Mouse (Mus musculus): ENCODE measurements at regions not wholly inside any gene's neighbourhood (a gene's known extent, or its start where the extent isn't known, plus 50 kb on each side); places are given as distances from the start of the nearest gene placed in this dataset.

DNA sequence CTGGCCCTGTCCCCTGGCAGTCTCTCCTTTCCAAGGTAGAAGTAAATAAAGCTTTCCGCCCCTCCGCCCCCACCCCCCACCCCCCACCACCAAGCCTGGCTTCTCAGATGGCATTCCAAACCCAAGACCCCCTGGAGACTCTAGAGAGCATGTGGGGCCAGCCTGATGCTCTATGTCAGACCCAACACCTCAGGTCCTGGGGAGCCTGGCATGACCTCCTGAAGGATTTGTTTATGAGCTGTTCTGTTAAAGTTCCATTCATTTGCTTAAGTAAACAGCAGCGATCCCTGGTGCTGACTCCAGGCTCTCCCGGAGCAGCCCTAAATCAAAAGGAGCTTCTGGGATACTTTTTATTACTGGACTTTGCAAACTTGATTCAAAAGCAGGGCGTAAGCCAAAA lies 137.3 kb upstream of the Hs3st3a1 start:
- no peak overlapping the region for H3K9ac ChIP-seq
- H3K36me3 ChIP-seq = no peaks in the 10 kb centered on the region
- WGBS (ENCODE audit: insufficient replicate concordance) = 27% methylated on average over 5 of the region's 5 CpGs
- no peak overlapping the region for H3K4me3 ChIP-seq (replicated peaks)
- H3K9me3 ChIP-seq (replicated peaks) = no peaks in the 10 kb centered on the region
- no peak overlapping the region for H3K4me2 ChIP-seq
- no peaks in the 10 kb centered on the region for H3K4me1 ChIP-seq (replicated peaks)
- ATAC-seq (ENCODE audit: low read depth) (no peak), DNase-seq (no peak)
- no peak overlapping the region for H3K27ac ChIP-seq
- H3K27me3 ChIP-seq = no peaks in the 10 kb centered on the region

DNA sequence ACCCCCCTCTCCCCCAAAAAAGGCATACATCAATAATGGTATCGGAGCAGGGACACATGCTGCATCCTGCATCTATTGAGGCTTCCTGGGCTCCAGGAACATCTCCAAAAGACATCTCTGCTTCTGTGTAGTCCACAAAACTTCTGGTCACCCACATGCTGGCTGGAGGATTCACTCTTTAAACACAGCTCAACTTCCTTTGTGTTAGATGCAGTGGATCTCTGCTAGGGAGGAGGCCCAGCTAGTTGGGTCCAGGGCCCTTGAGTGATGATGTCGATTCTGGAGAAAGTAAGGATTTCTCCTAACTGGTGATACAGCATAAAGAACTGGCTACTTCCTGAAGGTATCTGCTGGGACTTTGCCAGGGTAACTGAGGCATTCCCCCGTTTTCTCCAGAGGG lies 146.9 kb upstream of the Hs3st3a1 start:
- ATAC-seq (ENCODE audit: low read depth) = no peak

DNA sequence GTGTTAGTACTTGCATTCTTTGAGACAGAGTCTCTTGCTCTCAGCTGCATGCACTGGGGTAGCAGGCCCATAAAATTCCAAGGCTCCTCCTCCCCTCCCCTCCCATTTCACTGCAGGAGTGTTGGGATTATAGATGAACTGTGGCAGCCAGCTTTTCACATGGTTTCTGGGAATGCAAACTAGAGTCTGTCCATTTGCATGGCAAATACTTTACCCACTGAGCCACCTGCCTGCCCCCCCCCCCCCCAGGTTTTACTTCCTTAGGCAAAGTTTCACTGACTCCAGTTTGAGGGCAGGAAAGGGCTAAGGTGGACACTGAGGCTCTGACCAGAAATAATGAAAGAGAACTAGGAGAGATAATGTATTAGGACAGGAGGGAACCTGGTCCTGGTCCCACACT lies 147.6 kb upstream of the Hs3st3a1 start:
- Histone ChIP-seq H3K9me3 (replicated peaks) (no peaks in the 10 kb centered on the region), H3K27me3 (no peaks in the 10 kb centered on the region), H3K4me2 (no peak overlapping the region), H3K4me1 (replicated peaks) (no peaks in the 10 kb centered on the region), H3K27ac (no peak overlapping the region), H3K36me3 (no peaks in the 10 kb centered on the region), H3K4me3 (replicated peaks) (no peak overlapping the region), H3K9ac (no peak overlapping the region)
- ATAC-seq (ENCODE audit: low read depth) (no peak), DNase-seq (no peak)

More for the DNA sequence above, 146.9 kb upstream of the Hs3st3a1 start:
- Histone ChIP-seq H3K27me3 (no peaks in the 10 kb centered on the region), H3K4me1 (replicated peaks) (no peaks in the 10 kb centered on the region), H3K36me3 (no peaks in the 10 kb centered on the region), H3K9me3 (replicated peaks) (no peaks in the 10 kb centered on the region), H3K4me3 (replicated peaks) (no peak overlapping the region), H3K27ac (no peak overlapping the region), H3K9ac (no peak overlapping the region), H3K4me2 (no peak overlapping the region)
- DNase-seq = no peak
- WGBS (ENCODE audit: insufficient replicate concordance) = 63% methylated on average over 3 of the region's 3 CpGs

DNA sequence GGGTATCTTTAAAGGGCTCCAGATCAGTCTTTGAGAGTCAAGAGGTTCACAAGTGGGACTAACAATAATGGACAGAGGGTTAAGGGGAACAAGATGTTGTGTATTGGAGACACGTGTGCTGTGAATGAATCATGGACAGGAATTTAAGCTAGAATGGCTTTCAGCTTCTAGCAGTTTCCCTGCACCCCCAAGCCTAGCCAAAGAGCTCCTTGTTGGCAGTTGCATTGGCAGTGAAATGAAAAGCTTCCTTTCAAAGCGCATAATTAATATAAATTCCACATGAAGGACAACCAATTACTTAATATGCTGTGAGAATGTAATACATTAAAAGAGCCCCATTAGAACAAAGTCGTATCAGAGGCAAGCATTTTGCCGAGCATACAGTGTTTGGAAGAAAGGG lies 153.4 kb upstream of the Hs3st3a1 start:
- 56% methylated on average over 4 of the region's 4 CpGs for WGBS (ENCODE audit: insufficient replicate concordance)
- no peak overlapping the region for H3K4me3 ChIP-seq (replicated peaks)
- no peak overlapping the region for H3K27ac ChIP-seq
- no peak overlapping the region for H3K4me2 ChIP-seq
- no peaks in the 10 kb centered on the region for H3K27me3 ChIP-seq
- H3K36me3 ChIP-seq = no peaks in the 10 kb centered on the region
- H3K9ac ChIP-seq = no peak overlapping the region
- ATAC-seq (ENCODE audit: low read depth) (no peak), DNase-seq (no peak)
- no peaks in the 10 kb centered on the region for H3K4me1 ChIP-seq (replicated peaks)
- H3K9me3 ChIP-seq (replicated peaks) = no peaks in the 10 kb centered on the region

DNA sequence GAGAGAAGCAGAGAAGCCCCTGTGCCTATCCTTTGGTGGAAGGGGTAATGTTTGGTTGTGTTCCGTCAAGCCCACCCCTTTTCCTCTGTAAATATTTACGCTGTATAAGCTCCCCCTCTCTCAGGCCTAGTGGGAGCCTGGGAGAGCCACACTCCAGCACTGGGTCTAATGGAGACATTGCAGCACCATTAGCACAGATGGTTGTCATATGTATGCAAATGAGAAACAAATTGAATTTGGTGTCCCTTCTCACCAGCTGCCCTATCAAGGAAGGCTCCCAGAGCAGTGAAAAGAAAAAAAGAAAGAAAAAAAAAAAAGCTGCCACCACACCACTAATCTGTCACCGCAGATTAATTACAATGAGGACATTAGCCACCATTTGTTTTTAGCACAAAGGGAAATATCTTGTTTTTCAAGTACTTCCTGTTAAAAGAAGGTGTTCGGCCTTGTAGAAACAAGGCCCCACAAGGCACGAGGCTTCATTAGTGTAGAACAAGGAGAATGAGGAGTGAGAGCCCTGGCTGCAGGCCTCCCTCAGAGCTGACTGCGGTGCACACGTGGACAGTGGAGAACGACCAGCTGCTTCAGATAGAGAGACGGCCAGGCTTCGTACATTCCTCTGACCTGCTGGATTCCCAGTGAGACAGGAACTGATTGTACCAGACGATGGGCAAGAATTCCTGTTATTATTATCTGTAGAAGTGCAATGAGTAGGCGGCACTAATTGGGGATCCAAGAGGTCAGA lies 156.7 kb upstream of the Hs3st3a1 start:
- WGBS (ENCODE audit: insufficient replicate concordance) = 50% methylated on average over 12 of the region's 12 CpGs
- H3K9me3 ChIP-seq (replicated peaks) = no peaks in the 10 kb centered on the region
- H3K4me3 ChIP-seq (replicated peaks) = no peak overlapping the region
- no peak for DNase-seq
- H3K36me3 ChIP-seq = no peaks in the 10 kb centered on the region
- no peak overlapping the region for H3K27ac ChIP-seq
- H3K4me1 ChIP-seq (replicated peaks) = no peaks in the 10 kb centered on the region
- no peak overlapping the region for H3K4me2 ChIP-seq
- no peak overlapping the region for H3K9ac ChIP-seq
- no peaks in the 10 kb centered on the region for H3K27me3 ChIP-seq
- ATAC-seq (ENCODE audit: low read depth) = no peak

DNA sequence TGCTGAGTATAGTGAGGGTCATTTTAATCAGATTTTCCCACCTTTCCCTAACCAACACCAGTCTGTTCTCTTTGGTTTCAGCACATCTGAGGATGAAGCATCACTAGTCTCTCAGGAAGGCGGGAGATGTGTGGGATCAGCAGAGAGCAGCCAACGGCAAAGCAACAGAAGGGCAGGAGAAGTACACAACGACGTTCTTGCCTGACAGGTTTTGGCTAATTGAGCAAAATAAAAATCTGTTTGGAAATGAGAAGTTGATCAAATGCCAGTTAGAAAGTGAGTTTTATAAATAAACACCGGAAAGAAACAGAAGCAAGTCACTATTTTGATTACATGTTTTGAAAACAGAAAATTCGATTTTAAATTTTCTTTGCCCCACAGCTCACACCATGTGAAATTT lies 161.4 kb upstream of the Hs3st3a1 start:
- WGBS (ENCODE audit: insufficient replicate concordance) = 70% methylated on average over 6 of the region's 6 CpGs
- no peak overlapping the region for H3K9ac ChIP-seq
- ATAC-seq (ENCODE audit: low read depth) = no peak

DNA sequence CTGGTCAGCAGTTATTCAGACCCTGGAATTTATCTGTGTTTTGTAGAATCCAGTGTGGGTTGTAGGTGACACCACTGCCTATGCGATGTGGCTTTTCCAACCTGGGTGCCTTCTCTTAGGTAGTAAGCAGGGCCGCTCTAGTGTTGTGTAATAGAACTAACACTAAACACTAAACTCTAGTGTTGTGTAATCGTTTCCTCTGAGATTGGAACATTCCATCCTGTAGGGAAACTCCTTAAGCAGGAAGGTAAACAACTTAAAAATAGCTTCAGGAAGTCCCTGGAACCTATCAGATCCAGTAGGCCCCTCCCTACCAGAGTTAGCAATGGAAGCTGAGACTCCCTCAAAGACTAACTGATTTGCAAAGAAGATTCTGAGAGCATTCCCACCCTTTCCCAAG lies 161.9 kb upstream of the Hs3st3a1 start:
- Histone ChIP-seq H3K4me1 (replicated peaks) (0 out of 2 replicates have a peak, but pooled peaks cover 3% of the 10 kb centered on the region), H3K4me2 (no peak overlapping the region), H3K4me3 (replicated peaks) (no peak overlapping the region), H3K27me3 (no peaks in the 10 kb centered on the region), H3K9me3 (replicated peaks) (no peaks in the 10 kb centered on the region), H3K9ac (no peak overlapping the region), H3K27ac (no peak overlapping the region), H3K36me3 (no peaks in the 10 kb centered on the region)
- no peak for ATAC-seq (ENCODE audit: low read depth)
- 55% methylated on average over 3 of the region's 3 CpGs for WGBS (ENCODE audit: insufficient replicate concordance)
- no peak for DNase-seq

More for the DNA sequence above, 161.4 kb upstream of the Hs3st3a1 start:
- no peak overlapping the region for H3K4me2 ChIP-seq
- H3K27me3 ChIP-seq = no peaks in the 10 kb centered on the region
- no peaks in the 10 kb centered on the region for H3K36me3 ChIP-seq
- H3K9me3 ChIP-seq (replicated peaks) = no peaks in the 10 kb centered on the region
- no peak overlapping the region for H3K27ac ChIP-seq
- no peak for DNase-seq
- H3K4me3 ChIP-seq (replicated peaks) = no peak overlapping the region
- H3K4me1 ChIP-seq (replicated peaks) = 0 out of 2 replicates have a peak, but pooled peaks cover 3% of the 10 kb centered on the region

DNA sequence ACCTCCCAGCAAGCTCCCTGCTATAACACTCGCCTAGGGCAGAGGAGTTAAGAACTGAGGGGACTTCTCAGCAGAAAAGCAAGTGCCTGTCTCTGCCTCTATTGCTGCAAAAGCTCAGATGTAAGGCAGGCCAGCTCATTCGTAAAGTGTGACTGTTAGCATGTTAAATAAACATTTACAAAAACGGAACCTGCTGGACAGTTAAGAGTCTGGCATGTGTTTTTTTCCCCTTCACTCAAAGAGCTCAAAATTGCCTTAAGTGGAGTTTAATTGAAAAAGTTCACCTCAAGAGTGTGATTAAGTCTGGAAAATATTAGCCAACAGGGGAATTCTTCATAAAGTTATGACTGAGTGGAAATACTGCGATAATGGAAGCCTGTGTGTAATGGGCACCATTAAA lies 167.0 kb upstream of the Hs3st3a1 start:
- Histone ChIP-seq H3K27me3 (no peaks in the 10 kb centered on the region), H3K9me3 (replicated peaks) (no peaks in the 10 kb centered on the region), H3K4me2 (no peak overlapping the region), H3K4me3 (replicated peaks) (no peak overlapping the region), H3K9ac (no peak overlapping the region), H3K4me1 (replicated peaks) (0 out of 2 replicates have a peak, but pooled peaks cover 2% of the 10 kb centered on the region), H3K36me3 (no peaks in the 10 kb centered on the region), H3K27ac (no peak overlapping the region)
- no peak for DNase-seq
- no peak for ATAC-seq (ENCODE audit: low read depth)
- 55% methylated on average over 4 of the region's 4 CpGs for WGBS (ENCODE audit: insufficient replicate concordance)

DNA sequence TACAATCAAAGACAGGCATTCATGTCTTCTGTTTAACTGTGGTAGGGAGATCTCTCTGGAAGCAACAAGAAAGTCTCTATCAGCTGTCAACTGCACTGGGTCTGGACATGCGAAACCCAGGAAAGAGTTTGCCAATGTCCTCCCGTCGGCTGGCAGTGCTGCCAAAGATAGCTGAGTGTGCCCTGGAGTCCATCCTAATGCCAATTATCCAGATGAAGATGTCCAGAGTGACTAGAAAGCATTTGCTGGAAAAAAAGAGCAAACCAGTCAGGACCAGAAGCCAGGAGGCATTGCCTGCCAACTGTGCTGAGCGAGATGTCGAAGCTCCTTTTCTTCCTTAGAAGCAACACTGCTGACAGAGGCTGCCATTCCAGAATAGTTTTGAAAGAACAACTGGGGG lies 167.6 kb upstream of the Hs3st3a1 start:
- no peaks in the 10 kb centered on the region for H3K9me3 ChIP-seq (replicated peaks)
- DNase-seq (no peak), ATAC-seq (ENCODE audit: low read depth) (no peak)
- H3K4me1 ChIP-seq (replicated peaks) = no peaks in the 10 kb centered on the region
- H3K36me3 ChIP-seq = no peaks in the 10 kb centered on the region
- H3K27ac ChIP-seq = no peak overlapping the region
- 78% methylated on average over 5 of the region's 5 CpGs for WGBS (ENCODE audit: insufficient replicate concordance)
- H3K4me3 ChIP-seq (replicated peaks) = no peak overlapping the region
- H3K9ac ChIP-seq = no peak overlapping the region
- H3K27me3 ChIP-seq = no peaks in the 10 kb centered on the region
- H3K4me2 ChIP-seq = no peak overlapping the region

DNA sequence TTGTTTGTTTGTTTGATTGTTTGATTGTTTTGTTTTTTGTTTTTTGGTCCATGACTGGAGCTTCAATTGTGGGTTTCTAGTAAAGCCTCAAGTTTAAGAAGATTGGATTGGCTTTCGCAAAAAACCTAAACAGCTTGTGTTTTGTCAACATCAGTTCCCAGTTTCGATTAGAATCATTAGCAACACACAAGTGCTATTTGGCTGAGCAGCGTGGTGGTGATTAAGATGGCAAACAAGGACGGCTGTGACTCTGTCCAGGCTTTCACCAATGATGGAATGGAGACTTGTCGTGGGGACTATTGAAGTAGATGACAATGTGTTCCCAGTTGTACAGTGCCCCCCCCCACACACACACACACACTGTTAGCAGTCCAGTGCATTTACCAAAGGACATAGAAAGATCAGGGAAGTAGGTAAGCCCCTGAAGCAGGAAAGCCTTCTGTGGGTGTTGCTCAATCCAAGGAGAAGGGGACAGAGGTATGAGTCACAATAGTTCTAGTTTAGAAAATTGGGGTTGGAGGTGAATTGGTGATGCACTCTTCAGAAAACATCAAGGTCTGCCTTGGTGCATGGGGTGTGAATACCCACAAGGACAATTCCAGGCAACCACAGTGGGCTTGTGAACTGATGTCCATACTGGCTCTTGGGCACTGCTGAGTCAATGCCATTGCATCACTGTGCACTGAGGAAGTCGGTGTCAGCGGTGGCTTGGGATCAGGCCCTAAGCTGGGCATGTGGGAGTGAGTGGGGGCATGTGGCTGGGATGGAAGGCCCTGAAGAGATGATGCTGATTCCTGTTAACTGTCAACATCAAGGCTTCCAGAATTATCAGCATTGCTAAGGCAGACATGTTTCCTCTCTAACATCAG lies 174.5 kb upstream of the Cox10 start:
- WGBS (ENCODE audit: insufficient replicate concordance) = 55% methylated on average over 7 of the region's 7 CpGs
- Histone ChIP-seq H3K36me3 (no peaks in the 10 kb centered on the region), H3K4me3 (replicated peaks) (no peak overlapping the region), H3K27me3 (no peaks in the 10 kb centered on the region), H3K27ac (no peak overlapping the region), H3K4me1 (replicated peaks) (no peaks in the 10 kb centered on the region), H3K4me2 (no peak overlapping the region), H3K9me3 (replicated peaks) (no peaks in the 10 kb centered on the region), H3K9ac (no peak overlapping the region)
- DNase-seq (no peak), ATAC-seq (ENCODE audit: low read depth) (no peak)

DNA sequence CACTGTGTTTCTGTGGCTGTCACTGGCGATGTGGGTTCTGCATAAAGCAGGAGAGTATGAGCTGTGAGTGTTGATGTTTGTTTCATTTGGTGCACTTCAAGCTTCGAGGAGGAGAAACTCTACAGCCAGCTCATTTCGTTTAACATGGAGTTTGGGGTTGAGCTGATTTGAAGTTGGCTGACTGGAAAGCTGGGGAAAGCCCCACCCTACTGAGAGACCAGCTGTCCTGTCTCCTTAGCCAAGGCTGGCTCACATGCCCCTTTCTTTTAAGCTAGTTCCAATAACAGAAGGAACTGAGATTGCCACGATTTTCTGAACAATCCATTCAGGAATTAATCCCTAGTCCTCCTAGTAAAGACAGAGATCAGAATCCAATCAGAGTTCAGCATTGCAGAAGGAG lies 157.6 kb upstream of the Cox10 start:
- Histone ChIP-seq H3K4me1 (replicated peaks) (no peaks in the 10 kb centered on the region), H3K4me3 (replicated peaks) (no peak overlapping the region), H3K4me2 (no peak overlapping the region), H3K36me3 (no peaks in the 10 kb centered on the region), H3K9ac (no peak overlapping the region), H3K27ac (no peak overlapping the region), H3K9me3 (replicated peaks) (no peaks in the 10 kb centered on the region), H3K27me3 (no peaks in the 10 kb centered on the region)
- WGBS (ENCODE audit: insufficient replicate concordance) = 47% methylated on average over 4 of the region's 4 CpGs
- ATAC-seq (ENCODE audit: low read depth) = no peak
- no peak for DNase-seq

DNA sequence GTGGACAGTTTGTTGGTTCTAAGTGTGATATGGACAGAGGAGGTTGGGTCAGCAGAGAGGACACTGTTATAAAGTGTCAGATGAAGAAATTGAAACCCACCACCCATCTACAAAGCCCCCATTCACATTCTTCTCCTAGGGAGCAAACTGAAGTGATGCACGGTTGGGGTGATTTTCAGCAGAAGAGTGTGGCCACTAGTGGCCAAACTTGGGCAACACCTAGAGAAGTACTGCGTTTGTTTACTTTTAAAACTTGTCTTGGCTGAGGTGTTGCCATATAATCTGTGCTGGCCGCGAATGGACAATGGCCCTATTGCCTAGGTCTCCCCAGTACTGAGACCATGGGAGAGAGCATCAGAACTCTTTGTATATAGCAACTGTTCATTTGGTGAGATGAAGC lies 150.8 kb upstream of the Cox10 start:
- ATAC-seq (ENCODE audit: low read depth) = no peak
- no peak overlapping the region for H3K4me3 ChIP-seq (replicated peaks)
- no peaks in the 10 kb centered on the region for H3K4me1 ChIP-seq (replicated peaks)
- DNase-seq = no peak
- H3K27ac ChIP-seq = no peak overlapping the region
- H3K36me3 ChIP-seq = no peaks in the 10 kb centered on the region
- H3K4me2 ChIP-seq = no peak overlapping the region
- no peak overlapping the region for H3K9ac ChIP-seq
- WGBS (ENCODE audit: insufficient replicate concordance) = 64% methylated on average over 4 of the region's 4 CpGs
- no peaks in the 10 kb centered on the region for H3K9me3 ChIP-seq (replicated peaks)
- H3K27me3 ChIP-seq = no peaks in the 10 kb centered on the region
